Mouse (Mus musculus) megakaryocyte, embryonic 14.5 days (primary cell): ENCODE results near the gene Meis2.

Experiments used
- FLI1 ChIP-seq: IDR thresholded peaks from 2 replicates; pipeline ENCODE4 v1.6.1; 2012; ENCODE audit warnings: low read length, inconsistent platforms, mixed read lengths
- GATA1 ChIP-seq: IDR thresholded peaks from 3 replicates; pipeline ENCODE4 v1.6.1; 2012; ENCODE audit warnings: mixed read lengths, low read length, inconsistent platforms, borderline replicate concordance

DNA sequence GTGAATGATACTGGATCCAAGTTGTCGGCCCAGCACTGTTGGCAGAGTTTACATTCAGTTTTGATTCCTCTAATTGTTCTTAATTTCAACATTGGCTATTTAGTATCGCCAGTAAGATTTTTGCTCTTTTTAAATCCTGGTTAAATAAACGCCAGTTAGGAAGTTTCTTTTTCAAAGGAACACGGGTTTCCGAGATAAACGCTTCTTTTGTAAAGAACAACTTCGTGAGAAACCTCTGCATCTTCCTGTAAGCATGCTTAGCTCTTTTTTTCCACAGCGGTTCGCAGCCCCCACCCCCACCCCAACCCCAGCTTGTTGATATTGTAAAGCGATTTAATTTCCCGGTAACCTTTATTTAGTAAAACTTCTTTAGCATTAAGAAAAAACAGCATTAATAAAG, 2.8 kb upstream of the Meis2 start:
- TF ChIP-seq GATA1: no peak
- TF ChIP-seq FLI1: no peak
